In the genomic region with DNA sequence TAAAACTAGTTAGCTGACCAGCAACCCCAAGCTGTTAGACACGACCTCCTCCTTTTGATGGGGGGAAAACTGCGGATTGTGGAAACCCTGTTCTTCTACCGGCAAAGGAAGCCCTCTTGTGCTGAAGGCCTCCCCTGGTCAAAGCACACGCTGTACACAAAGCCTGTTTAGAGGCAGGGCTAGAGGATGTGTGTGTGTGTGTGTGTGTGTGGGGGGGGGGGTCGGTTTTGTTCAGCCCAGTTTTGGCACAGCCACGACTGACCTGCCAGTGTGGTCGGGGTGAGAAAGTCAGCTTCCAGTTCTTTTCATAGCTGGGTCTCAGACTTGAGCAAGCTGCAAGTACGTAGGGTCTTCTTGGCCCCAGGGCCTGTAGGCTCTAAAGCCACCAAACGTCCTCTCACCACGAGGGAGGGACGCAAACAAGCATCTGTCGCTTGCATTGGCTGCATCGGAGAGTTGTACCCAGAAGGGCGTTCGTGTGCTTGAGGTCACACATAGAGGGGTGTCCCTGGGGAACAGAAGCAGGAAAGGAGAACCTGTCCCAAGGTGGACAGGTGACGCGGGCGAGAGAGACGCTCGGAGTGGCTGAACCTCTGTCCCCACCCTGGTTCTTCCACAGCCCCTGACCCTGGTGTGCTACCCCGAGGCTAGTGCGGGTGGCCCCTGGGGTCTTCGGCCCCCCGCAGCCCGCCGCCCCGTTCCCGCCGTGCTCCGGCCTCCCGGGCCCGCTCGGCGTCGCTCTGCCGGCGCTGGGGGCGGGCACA, we compare ENCODE assay signal across 8 mouse cellular contexts. TPM values are rescaled to one million over a fixed set of nuclear protein-coding genes. Genes with fewer than 3 reads are reported as not detected.
DNase-seq lines count a peak whose midpoint lies in the region; ATAC-seq and TF ChIP-seq lines count a peak whose summit lies in the region.

No protein-coding gene starts in this region.

- DNase-seq in 3T3-L1 (ENCODE audit: low read depth, low spot score) (peak; percentile 34), MN1 (ENCODE audit: low spot score) (peak; percentile 83)
- peak; percentile 65 to 77 for DNase-seq in cerebellum, adult 2 months
- DNase-seq in frontal cortex, postnatal 36 days (ENCODE audit: low spot score in 2 of 2): peak; percentile 41 to 44
- peak; percentile 74 for DNase-seq in induced T-regulatory cell, adult 2 months (ENCODE audit: low read depth)

- peak overlapping the region; percentile 95 for H3K9ac ChIP-seq in limb, embryonic 12.5 days (replicated peaks)
- H3K9ac ChIP-seq in midbrain, embryonic 12.5 days (replicated peaks): peak overlapping the region; percentile 96
- H3K9ac ChIP-seq in stomach, embryonic 15.5 days: peak overlapping the region; percentile 94

- peak; percentile 68 for ATAC-seq in limb, embryonic 12.5 days (ENCODE audit: insufficient number of reproducible peaks, insufficient read depth, low FRiP score, low TSS enrichment, low read depth)
- peak; percentile 74 for ATAC-seq in midbrain, embryonic 12.5 days (ENCODE audit: low FRiP score, low read depth)
- ATAC-seq in stomach, embryonic 15.5 days (ENCODE audit: insufficient read depth, low FRiP score, low read depth): peak; percentile 67

- no peaks in the 10 kb centered on the region for H3K27me3 ChIP-seq in cerebellum, adult 2 months (ENCODE audit: control insufficient read depth, insufficient read depth, low read length)
- no peaks in the 10 kb centered on the region for H3K27me3 ChIP-seq in limb, embryonic 12.5 days
- no peaks in the 10 kb centered on the region for H3K27me3 ChIP-seq in midbrain, embryonic 12.5 days
- H3K27me3 ChIP-seq in stomach, embryonic 15.5 days (replicated peaks): no peaks in the 10 kb centered on the region

- peak overlapping the region; percentile 82 for H3K4me2 ChIP-seq in limb, embryonic 12.5 days
- H3K4me2 ChIP-seq in midbrain, embryonic 12.5 days (replicated peaks): peak overlapping the region; percentile 86
- H3K4me2 ChIP-seq in stomach, embryonic 15.5 days: peak overlapping the region; percentile 88

- H3K9me3 ChIP-seq in limb, embryonic 12.5 days: no peaks in the 10 kb centered on the region
- no peaks in the 10 kb centered on the region for H3K9me3 ChIP-seq in midbrain, embryonic 12.5 days
- no peaks in the 10 kb centered on the region for H3K9me3 ChIP-seq in stomach, embryonic 15.5 days

- peaks cover 18% of the 10 kb centered on the region for H3K36me3 ChIP-seq in limb, embryonic 12.5 days
- H3K36me3 ChIP-seq in midbrain, embryonic 12.5 days: no peaks in the 10 kb centered on the region
- H3K36me3 ChIP-seq in stomach, embryonic 15.5 days: 0 out of 2 replicates have a peak, but pooled peaks cover 3% of the 10 kb centered on the region

- H3K27ac ChIP-seq in cerebellum, adult 2 months (ENCODE audit: insufficient read depth, low read length): peak overlapping the region; percentile 77
- H3K27ac ChIP-seq in limb, embryonic 12.5 days: peak overlapping the region; percentile 97
- H3K27ac ChIP-seq in midbrain, embryonic 12.5 days (replicated peaks): peak overlapping the region; percentile 83
- H3K27ac ChIP-seq in stomach, embryonic 15.5 days: peak overlapping the region; percentile 96

- 2% methylated on average over 38 of the region's 38 CpGs for WGBS in cerebellum, adult 2 months
- 2% methylated on average over 30 of the region's 38 CpGs for WGBS in limb, embryonic 12.5 days
- 2% methylated on average over 22 of the region's 38 CpGs for WGBS in midbrain, embryonic 12.5 days
- 2% methylated on average over 36 of the region's 38 CpGs for WGBS in stomach, embryonic 15.5 days

- H3K4me1 ChIP-seq in cerebellum, adult 2 months (ENCODE audit: control insufficient read depth, insufficient read depth, low read length): peaks cover 3% of the 10 kb centered on the region; the same call in 1 of the 2 replicates
- peaks cover 21% of the 10 kb centered on the region for H3K4me1 ChIP-seq in limb, embryonic 12.5 days (replicated peaks)
- peaks cover 19% of the 10 kb centered on the region for H3K4me1 ChIP-seq in midbrain, embryonic 12.5 days
- H3K4me1 ChIP-seq in stomach, embryonic 15.5 days: 0 out of 2 replicates have a peak, but pooled peaks cover 9% of the 10 kb centered on the region

- TF ChIP-seq CTCF in cerebellum, adult 2 months (IDR thresholded peaks at IDR 0.05; ENCODE audit: borderline replicate concordance, insufficient read depth, low read depth, low read length): no peak

- peak overlapping the region; percentile 67 for H3K4me3 ChIP-seq in cerebellum, adult 2 months (replicated peaks; ENCODE audit: insufficient read depth, low read depth, low read length)
- peak overlapping the region; percentile 83 for H3K4me3 ChIP-seq in limb, embryonic 12.5 days (replicated peaks)
- peak overlapping the region; percentile 85 for H3K4me3 ChIP-seq in midbrain, embryonic 12.5 days
- peak overlapping the region; percentile 64 for H3K4me3 ChIP-seq in stomach, embryonic 15.5 days (replicated peaks)

- no peak; the same call in 1 of the 2 replicates for TF ChIP-seq POLR2A in cerebellum, adult 2 months (IDR thresholded peaks at IDR 0.05; ENCODE audit: borderline replicate concordance, insufficient read depth, low read length)

RNA-seq across cellular contexts. Expression of a gene that starts 0.4 kb away (rescaled TPM):
- polyA plus RNA-seq in cerebellum, adult 2 months (2012; rRNA removed): 67.2 and 68.2 TPM in 2 replicates
- polyA plus RNA-seq in limb, embryonic 12.5 days (2016; fragmentation: Nextera tagmentation; extraction: Ambion mirVana): 46.2 and 49.8 TPM in 2 replicates
- polyA plus RNA-seq in midbrain, embryonic 12.5 days (2016; fragmentation: Nextera tagmentation; extraction: Ambion mirVana): 34.6 and 36.8 TPM in 2 replicates
- 43.8 and 48.4 TPM in 2 replicates for polyA plus RNA-seq in stomach, embryonic 15.5 days (2015; fragmentation: Nextera tagmentation; extraction: Ambion mirVana)

Comparison
In these comparisons a context has a peak if more than half of its experiments do, and no peak if none do; other contexts are left out.
1. Peak in every context shown above with its lines: DNase-seq, ATAC-seq, H3K4me3 ChIP-seq and H3K27ac ChIP-seq.